Mouse (Mus musculus) liver, adult 2 months (tissue): Measurements from ENCODE around the gene Gsta1. TPM values are rescaled to one million over a fixed set of nuclear protein-coding genes. Genes with fewer than 3 reads are reported as not detected.
"Not testable (repeated sequence)": the region's sequence is repeated elsewhere in the genome, so short reads cannot be mapped to it uniquely, and the experiment has no call there.

Experiments used
- DNase-seq: peaks from one replicate; pipeline ENCODE4 v3.0.0-alpha.2; 2011; ENCODE audit warnings: low read depth, low spot score; ENCODE audit errors: extremely low read depth
- H3K27ac ChIP-seq: fragments of 200-500 bp; replicated peaks from 2 replicates; pipeline ENCODE4 v1.5.1; 2012; ENCODE audit warnings: low read depth, mild to moderate bottlenecking, control low read depth, inconsistent platforms, low read length; ENCODE audit not compliant: insufficient read depth
- H3K27me3 ChIP-seq: fragments of 200-500 bp; 2 replicates; pipeline ENCODE4 v1.6.1; 2012; ENCODE audit warnings: mild to moderate bottlenecking, moderate library complexity, low read length, inconsistent platforms; ENCODE audit not compliant: control insufficient read depth, insufficient read depth
- H3K36me3 ChIP-seq: fragments of 200-500 bp; 2 replicates; pipeline ENCODE4 v1.6.1; 2012; ENCODE audit warnings: low read length, inconsistent platforms; ENCODE audit not compliant: control insufficient read depth, insufficient read depth
- H3K4me1 ChIP-seq: fragments of 200-500 bp; 2 replicates; pipeline ENCODE4 v1.6.1; 2011; ENCODE audit warnings: low read length; ENCODE audit not compliant: control insufficient read depth, insufficient read depth
- H3K4me3 ChIP-seq: fragments of 200-500 bp; 2 replicates; pipeline ENCODE4 v1.5.1; 2011; ENCODE audit warnings: low read depth, mild to moderate bottlenecking, control low read depth, low read length, moderate library complexity; ENCODE audit not compliant: insufficient read depth
- H3K79me2 ChIP-seq: fragments of 200-500 bp; 2 replicates; pipeline ENCODE4 v1.6.1; 2012; ENCODE audit warnings: inconsistent platforms, mild to moderate bottlenecking, low read length, moderate library complexity; ENCODE audit not compliant: control insufficient read depth, insufficient read depth
- H3K9ac ChIP-seq: fragments of 200-500 bp; 2 replicates; pipeline ENCODE4 v1.6.1; 2012; ENCODE audit warnings: low read depth, mild to moderate bottlenecking, control low read depth, inconsistent platforms, low read length
- CTCF ChIP-seq: fragments of 200-500 bp; IDR thresholded peaks from 2 replicates; pipeline ENCODE4 v1.5.1; 2011; ENCODE audit warnings: low read depth, low read length, control low read depth
- WGBS: fragments of 180-500 bp; shearing (Covaris S2); methylation state at CpG from one replicate; pipeline ENCODE4 v1.1.7; 2018; 5-methylcytosine and 5-hydroxymethylcytosine counted together
- polyA plus RNA-seq: library from polyadenylated mRNA; depleted of rRNA; stranded (reverse); fragments of >200 nt; gene quantifications from 2 replicates; pipeline ENCODE4 v1.2.3, GENCODE M21; 2012; rRNA removed
- total RNA-seq: library from RNA; depleted of rRNA; stranded (reverse); fragments of >200 nt; gene quantifications from 2 replicates; pipeline ENCODE4 v1.2.3, GENCODE M21; 2014; rRNA removed

The Gsta1 gene
- total and polyA plus RNA-seq, 2 experiments, result 2.8 to 6.1 TPM

DNA sequence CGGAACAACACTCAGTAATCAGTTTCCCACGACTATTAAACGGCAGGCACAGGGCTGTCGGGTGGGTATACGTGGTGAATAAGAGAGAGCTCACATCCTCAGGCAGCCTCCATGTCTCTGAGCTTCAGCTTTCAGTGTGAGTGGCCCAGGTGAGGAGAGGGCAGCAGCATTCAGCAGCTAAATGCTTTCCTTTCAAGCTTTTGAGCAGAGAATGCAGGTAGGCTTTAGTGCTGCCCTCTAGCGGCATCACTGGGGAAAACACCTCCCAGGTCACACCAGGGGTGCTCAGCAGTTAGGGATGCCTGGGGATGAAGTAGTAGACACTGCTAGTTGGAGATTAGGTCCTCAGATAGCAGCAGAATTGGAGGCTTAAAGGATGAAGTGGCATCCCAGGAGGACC is 29.2 kb downstream of the Gsta1 start:
- 0% methylated on average over 1 of the region's 6 CpGs for WGBS
- DNase-seq, H3K79me2 ChIP-seq: not testable (repeated sequence)

DNA sequence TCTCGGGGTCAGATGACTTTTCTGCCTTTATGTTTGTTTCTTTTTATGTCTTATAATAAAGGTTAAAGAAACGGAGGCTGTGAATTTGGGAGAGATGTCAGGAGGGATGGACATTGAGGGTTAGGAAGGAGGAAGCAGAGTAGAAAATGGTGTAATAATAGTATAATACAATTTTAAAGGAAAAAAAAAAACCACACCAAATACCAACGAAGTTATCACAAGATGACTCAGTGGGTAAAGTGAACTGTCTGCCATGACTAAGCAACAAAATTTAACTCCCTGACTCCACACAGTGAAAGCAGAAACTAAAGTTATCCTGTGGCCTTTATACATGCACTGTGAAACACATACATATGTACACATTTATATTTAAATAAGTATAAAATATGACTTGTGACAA is 40.5 kb downstream of the Gsta1 start:
- H3K36me3 ChIP-seq, H3K4me1 ChIP-seq, H3K4me3 ChIP-seq, DNase-seq, H3K27ac ChIP-seq, H3K27me3 ChIP-seq, H3K79me2 ChIP-seq, H3K9ac ChIP-seq: not testable (repeated sequence)
- 78% methylated on average over 3 of the region's 3 CpGs for WGBS

More for the DNA sequence above, 29.2 kb downstream of the Gsta1 start:
- H3K27ac ChIP-seq, H3K4me3 ChIP-seq, H3K27me3 ChIP-seq, H3K9ac ChIP-seq, H3K4me1 ChIP-seq, H3K36me3 ChIP-seq: not testable (repeated sequence)
- TF ChIP-seq CTCF, result 0 out of 2 replicates have a peak, but pooled peaks have one; percentile 25

DNA sequence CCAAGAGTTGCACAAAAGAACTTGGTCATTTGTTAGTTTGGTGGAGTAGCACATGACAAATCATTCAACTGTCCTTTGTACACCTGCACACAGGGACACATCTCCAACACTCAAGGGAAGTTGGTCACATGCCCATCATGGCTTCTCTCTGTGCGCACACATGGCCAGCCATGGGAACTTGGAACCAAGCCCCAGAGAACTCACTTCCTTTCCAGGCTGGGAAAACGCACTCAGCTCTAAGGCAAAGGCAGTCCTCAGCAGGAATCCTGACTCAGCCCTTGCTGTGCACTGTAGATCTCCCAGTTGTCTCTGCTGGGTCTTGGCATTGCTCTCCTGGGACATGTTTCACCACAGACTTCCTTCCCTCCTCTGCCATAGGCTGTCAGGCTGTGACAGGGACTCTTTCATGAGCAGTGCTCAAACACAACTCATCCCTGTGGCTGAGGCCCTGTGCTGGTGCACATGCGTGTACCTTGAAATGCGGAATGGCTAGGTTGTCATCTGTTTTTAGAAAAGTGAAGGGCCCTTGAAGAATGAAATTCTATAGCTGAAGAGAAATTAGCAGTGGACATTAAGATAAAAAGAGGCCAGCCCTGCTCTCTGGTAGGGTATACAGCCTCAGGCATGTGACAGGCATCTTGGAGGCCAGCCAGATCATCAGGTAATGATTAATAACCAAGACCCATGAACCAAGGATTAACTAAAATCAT is 51.7 kb downstream of the Gsta1 start:
- H3K79me2 ChIP-seq, H3K9ac ChIP-seq, H3K4me3 ChIP-seq, H3K27me3 ChIP-seq, H3K27ac ChIP-seq, H3K4me1 ChIP-seq, H3K36me3 ChIP-seq: not testable (repeated sequence)
- peak; percentile 78 for DNase-seq
- 51% methylated on average over 4 of the region's 4 CpGs for WGBS

DNA sequence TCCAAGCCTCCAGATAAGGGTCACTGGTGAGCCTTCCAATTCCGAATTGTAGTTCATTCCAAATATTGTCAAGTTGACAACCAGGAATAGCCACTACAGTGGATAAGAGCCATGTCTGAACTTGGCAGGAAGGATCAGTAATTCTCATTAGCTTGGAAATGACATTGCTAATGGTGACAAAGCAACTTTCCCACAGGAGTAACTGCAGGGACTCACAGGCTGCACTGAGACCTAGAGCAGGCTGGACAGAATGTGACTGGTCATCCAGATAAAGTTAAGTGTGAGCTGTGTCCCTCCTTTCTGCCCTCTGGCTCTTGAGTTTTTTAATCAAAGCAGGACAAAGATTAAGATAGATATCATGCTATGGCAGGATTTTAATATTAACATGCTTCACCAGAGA is 58.6 kb downstream of the Gsta1 start:
- not testable (repeated sequence) for H3K36me3 ChIP-seq, H3K27ac ChIP-seq, H3K4me3 ChIP-seq, DNase-seq, H3K27me3 ChIP-seq, H3K79me2 ChIP-seq, H3K9ac ChIP-seq, H3K4me1 ChIP-seq
- 67% methylated on average over 1 of the region's 1 CpGs for WGBS

DNA sequence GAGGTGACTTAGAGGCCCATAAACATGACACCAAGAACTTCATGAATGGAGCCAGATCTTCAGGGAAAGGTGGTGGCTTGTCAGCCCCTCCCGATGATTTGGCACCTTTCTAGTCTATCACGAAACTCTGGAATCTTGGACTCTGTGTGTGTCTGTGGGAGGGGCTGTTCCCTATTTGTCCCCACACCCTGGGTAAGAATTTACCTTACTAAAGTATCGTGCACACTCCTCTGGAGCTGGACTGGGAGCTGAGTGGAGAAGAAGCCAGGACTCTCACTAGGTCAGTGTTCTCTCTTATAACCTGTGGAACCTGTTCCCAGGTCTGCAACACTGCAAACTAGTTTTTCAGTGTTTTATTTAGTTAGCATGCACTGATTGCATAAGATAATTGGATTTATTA is 59.3 kb downstream of the Gsta1 start, which contains the start of gene Gm10639:
TSS of gene Gm10639 (plus strand) at position 201 of the 400 bp plus-strand sequence.
- DNase-seq, result peak; percentile 25
- WGBS, result 21% methylated on average over 3 of the region's 3 CpGs
- H3K4me3 ChIP-seq, H3K27ac ChIP-seq, H3K27me3 ChIP-seq, H3K36me3 ChIP-seq, H3K79me2 ChIP-seq, H3K9ac ChIP-seq, H3K4me1 ChIP-seq: not testable (repeated sequence)

Other genes with a start within 250 kb of the Gsta1 start
- not detected in 2 replicates for gene Gcm1, start 178.7 kb upstream of the Gsta1 start, total RNA-seq
- gene Gcm1, start 178.7 kb upstream of the Gsta1 start, polyA plus RNA-seq, result not detected in 2 replicates
- gene Fbxo9, start 121.6 kb upstream of the Gsta1 start, total RNA-seq, result 80.5 and 99.3 TPM in 2 replicates
- 83.4 and 107 TPM in 2 replicates for gene Fbxo9, start 121.6 kb upstream of the Gsta1 start, polyA plus RNA-seq
- gene Ick, start 121.5 kb upstream of the Gsta1 start, total RNA-seq, result 10.2 and 10.9 TPM in 2 replicates
- gene Ick, start 121.5 kb upstream of the Gsta1 start, polyA plus RNA-seq, result 7.3 and 7.5 TPM in 2 replicates
- 137 and 139 TPM in 2 replicates for gene Gsta4, start 47.9 kb upstream of the Gsta1 start, total RNA-seq
- 45.2 and 46.5 TPM in 2 replicates for gene Gsta4, start 47.9 kb upstream of the Gsta1 start, polyA plus RNA-seq
- 5.1 and 42.0 TPM in 2 replicates for gene Gm3776, start 26.5 kb downstream of the Gsta1 start, total RNA-seq
- gene Gm3776, start 26.5 kb downstream of the Gsta1 start, polyA plus RNA-seq, result 0.48 and 0.92 TPM in 2 replicates
- 0.54 TPM in 1 of 2 replicates, not detected in the other for gene Gm10639, start 59.3 kb downstream of the Gsta1 start, total RNA-seq
- gene Gm10639, start 59.3 kb downstream of the Gsta1 start, polyA plus RNA-seq, result not detected in 2 replicates
- not detected in 2 replicates for gene Omt2a, start 84.1 kb downstream of the Gsta1 start, total RNA-seq
- not detected in 2 replicates for gene Omt2a, start 84.1 kb downstream of the Gsta1 start, polyA plus RNA-seq
- gene Omt2b, start 96.9 kb downstream of the Gsta1 start, total RNA-seq, result not detected in 2 replicates
- not detected in 2 replicates for gene Omt2b, start 96.9 kb downstream of the Gsta1 start, polyA plus RNA-seq
- 106 and 182 TPM in 2 replicates for gene Gsta2, start 125.1 kb downstream of the Gsta1 start, total RNA-seq
- 22.4 and 26.3 TPM in 2 replicates for gene Gsta2, start 125.1 kb downstream of the Gsta1 start, polyA plus RNA-seq
- not detected in 2 replicates for gene Dppa5a, start 137.5 kb downstream of the Gsta1 start, total RNA-seq
- not detected in 2 replicates for gene Dppa5a, start 137.5 kb downstream of the Gsta1 start, polyA plus RNA-seq
- not detected in 2 replicates for gene Ooep, start 148.1 kb downstream of the Gsta1 start, total RNA-seq
- gene Ooep, start 148.1 kb downstream of the Gsta1 start, polyA plus RNA-seq, result not detected in 2 replicates
- 0.09 TPM in 1 of 2 replicates, not detected in the other for gene Ddx43, start 165.1 kb downstream of the Gsta1 start, total RNA-seq
- not detected in 2 replicates for gene Ddx43, start 165.1 kb downstream of the Gsta1 start, polyA plus RNA-seq
- 0.18 and 0.34 TPM in 2 replicates for gene Cgas, start 212.6 kb downstream of the Gsta1 start, total RNA-seq
- 0.07 and 0.12 TPM in 2 replicates for gene Cgas, start 212.6 kb downstream of the Gsta1 start, polyA plus RNA-seq
- gene Mto1, start 217.6 kb downstream of the Gsta1 start, total RNA-seq, result 18.7 and 18.9 TPM in 2 replicates
- 16.9 and 17.3 TPM in 2 replicates for gene Mto1, start 217.6 kb downstream of the Gsta1 start, polyA plus RNA-seq
- 0.18 and 0.20 TPM in 2 replicates for gene Gm17324, start 218.1 kb downstream of the Gsta1 start, total RNA-seq
- gene Gm17324, start 218.1 kb downstream of the Gsta1 start, polyA plus RNA-seq, result 0.20 and 0.60 TPM in 2 replicates